ENCODE assay signal across 12 mouse cellular contexts in the genomic region with DNA sequence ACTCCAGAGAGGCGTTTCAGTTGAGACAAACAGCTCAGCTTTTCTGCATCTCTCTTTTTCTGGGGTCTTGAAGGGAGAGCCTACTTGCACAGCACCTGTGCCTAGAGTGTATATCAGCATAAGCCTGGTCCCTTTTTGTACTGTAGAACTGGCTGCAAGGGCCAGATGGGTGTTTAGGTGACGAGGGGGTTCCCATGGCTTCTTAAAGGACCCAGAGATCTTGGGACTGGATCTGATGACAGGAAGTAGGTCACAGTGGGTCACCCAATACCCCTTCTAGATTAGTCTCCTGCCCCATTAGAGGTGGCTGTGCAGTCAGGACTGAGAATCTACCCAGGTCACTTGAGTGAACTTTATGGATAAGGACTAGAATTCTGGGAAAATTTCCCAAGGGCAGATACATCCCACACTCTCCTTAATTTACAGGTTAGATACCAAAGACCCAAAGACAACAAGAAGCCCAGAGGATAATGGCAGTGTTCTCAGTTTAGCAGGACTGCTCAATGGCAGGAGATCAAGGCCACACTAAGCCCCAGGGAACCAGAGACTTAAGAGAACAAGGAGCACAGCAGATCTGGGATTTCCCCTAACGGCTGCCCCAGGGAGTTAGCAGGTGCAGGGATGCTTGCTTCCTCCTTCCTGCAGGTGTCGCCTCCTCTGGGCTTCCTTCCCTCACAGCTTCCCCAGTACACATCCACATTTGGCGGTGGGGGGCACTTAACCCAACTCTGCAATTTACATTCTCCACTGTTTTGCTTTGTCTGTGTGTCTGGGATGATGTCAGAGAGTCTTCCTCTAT. TPM values are rescaled to one million over a fixed set of nuclear protein-coding genes. Genes with fewer than 3 reads are reported as not detected.
DNase-seq lines count a peak whose midpoint lies in the region; ATAC-seq and TF ChIP-seq lines count a peak whose summit lies in the region.
"Had no signal": no experiment of that assay in that cellular context is flagged by ENCODE, and none has a peak within 500 bp of the region (broad histone marks: within the 10 kb centered on the region; RNA-seq: fewer than 3 reads in every experiment).

No protein-coding gene starts in this region.

- TF ChIP-seq CTCF in stomach, postnatal 0 days (IDR thresholded peaks at IDR 0.05; ENCODE audit: low read depth), result peak; percentile 37

- H3K9me3 ChIP-seq in stomach, postnatal 0 days (ENCODE audit: control insufficient read depth, low read length), result no peaks in the 10 kb centered on the region
- H3K9me3 ChIP-seq: hindbrain, embryonic 13.5 days; limb, embryonic 15.5 days; megakaryocyte, embryonic 14.5 days had no signal

- no peaks in the 10 kb centered on the region for H3K27me3 ChIP-seq in stomach, postnatal 0 days (ENCODE audit: control insufficient read depth, insufficient read depth, low read length)
- H3K27me3 ChIP-seq: hindbrain, embryonic 13.5 days; limb, embryonic 15.5 days; megakaryocyte, embryonic 14.5 days had no signal

- no peak overlapping the region for H3K4me2 ChIP-seq in stomach, postnatal 0 days (replicated peaks; ENCODE audit: low read depth)
- H3K4me2 ChIP-seq: hindbrain, embryonic 13.5 days; limb, embryonic 15.5 days had no signal

- no peak overlapping the region for H3K9ac ChIP-seq in stomach, postnatal 0 days (ENCODE audit: low read length)
- H3K9ac ChIP-seq: hindbrain, embryonic 13.5 days; limb, embryonic 15.5 days had no signal

- ATAC-seq in granulocyte monocyte progenitor cell, adult 5-6 weeks (replicated peaks; ENCODE audit: poor library complexity, severe bottlenecking), result peak; percentile 34
- no peak for ATAC-seq in stomach, postnatal 0 days (ENCODE audit: low FRiP score, low TSS enrichment)

- H3K4me1 ChIP-seq in stomach, postnatal 0 days (replicated peaks; ENCODE audit: control insufficient read depth, insufficient read depth), result no peaks in the 10 kb centered on the region
- H3K4me1 ChIP-seq: limb, embryonic 15.5 days had no signal

- H3K27ac ChIP-seq in stomach, postnatal 0 days (replicated peaks), result no peak overlapping the region
- H3K27ac ChIP-seq: hindbrain, embryonic 13.5 days; limb, embryonic 15.5 days had no signal

- TF ChIP-seq EP300 in stomach, postnatal 0 days (optimal IDR thresholded peaks at IDR 0.05), result no peak

- peak; percentile 91 for DNase-seq in A20 (ENCODE audit: low read depth, low spot score)
- peak; percentile 82 to 87 for DNase-seq in B cell, adult 2 months
- no peak for DNase-seq in stomach, postnatal 0 days (ENCODE audit: low spot score)
- no peak for DNase-seq in urinary bladder, adult 18-20 months (ENCODE audit: low spot score in 2 of 2)
- no peak for DNase-seq in left cerebral cortex, adult 8-10 months (ENCODE audit: low spot score in 2 of 2)
- DNase-seq in cerebellum, adult 11 months, result no peak
- DNase-seq: adrenal gland, adult 8-10 months; kidney, adult 9 months had no signal

- H3K36me3 ChIP-seq in stomach, postnatal 0 days (ENCODE audit: control insufficient read depth, insufficient read depth, low read length), result no peaks in the 10 kb centered on the region
- H3K36me3 ChIP-seq: hindbrain, embryonic 13.5 days; limb, embryonic 15.5 days had no signal

- H3K4me3 ChIP-seq in stomach, postnatal 0 days (ENCODE audit: low read depth, low read length), result no peak overlapping the region
- H3K4me3 ChIP-seq: hindbrain, embryonic 13.5 days; limb, embryonic 15.5 days; megakaryocyte, embryonic 14.5 days had no signal

- 48% methylated on average over 5 of the region's 5 CpGs for WGBS in stomach, postnatal 0 days

RNA-seq across cellular contexts. Expression of gene Cdkn2aipnl, which starts 31.6 kb away (rescaled TPM):
- total RNA-seq in granulocyte monocyte progenitor cell, adult 5-6 weeks (2014; fragmentation: Nextera tagmentation), result 70.1 and 81.1 TPM in 2 replicates
- 70.1 and 72.9 TPM in 2 replicates for total RNA-seq in granulocyte monocyte progenitor cell, adult 5-6 weeks (2017)
- 43.0 and 46.9 TPM in 2 replicates for polyA plus RNA-seq in stomach, postnatal 0 days (2015; fragmentation: Nextera tagmentation; extraction: Ambion mirVana)
- total RNA-seq in left cerebral cortex, adult 8-10 months (2022), result 10 to 100 TPM; 40.8 to 45.8 (median 41.1) TPM

Comparison
In these comparisons a context has a peak if more than half of its experiments do, and no peak if none do; other contexts are left out.
1. DNase-seq: peak in A20 (single experiment) and B cell, adult 2 months (2 of 2); none in stomach, postnatal 0 days (single experiment), urinary bladder, adult 18-20 months (0 of 2), left cerebral cortex, adult 8-10 months (0 of 2) and cerebellum, adult 11 months (single experiment).